Mouse (Mus musculus): ENCODE results near the gene Hist1h2bb.
"Not testable (repeated sequence)": the region's sequence is repeated elsewhere in the genome, so short reads cannot be mapped to it uniquely, and the experiment has no call there.

The Hist1h2bb gene

GRCm38 (mm10) chr13:23749563-23750121 lies 3.1 kb downstream of the Hist1h2bb start:
- no peak for DNase-seq (ENCODE audit: low spot score)

GRCm38 (mm10) chr13:23750839-23751477 lies 4.4 kb downstream of the Hist1h2bb start, which contains the start of gene Hist1h2ab:
Gene Hist1h2ab, plus strand, starts transcription at chr13:23751126.
- DNase-seq (ENCODE audit: low spot score) = not testable (repeated sequence)

- DNase-seq (ENCODE audit: low spot score) = no peak
These were observed 5.0 kb downstream of the Hist1h2bb start for GRCm38 (mm10) chr13:23751478-23751956.

- peak; percentile 95 for DNase-seq (ENCODE audit: low spot score)
These were observed 5.7 kb downstream of the Hist1h2bb start, which contains the start of gene Hist1h3b for GRCm38 (mm10) chr13:23752067-23752741. Gene Hist1h3b, plus strand, starts transcription at chr13:23752267.

GRCm38 (mm10) chr13:23752742-23753172 lies 6.2 kb downstream of the Hist1h2bb start:
- DNase-seq (ENCODE audit: low spot score) = no peak

GRCm38 (mm10) chr13:23753314-23754078 lies 7.0 kb downstream of the Hist1h2bb start:
- no peak for DNase-seq (ENCODE audit: low spot score)

GRCm38 (mm10) chr13:23755000-23755399 lies 8.5 kb downstream of the Hist1h2bb start:
- DNase-seq (ENCODE audit: low spot score) = no peak

GRCm38 (mm10) chr13:23756790-23757189 lies 10.3 kb downstream of the Hist1h2bb start, which contains the start of gene Hist1h4b:
Gene Hist1h4b, plus strand, starts transcription at chr13:23757013.
- peak; percentile 92 for DNase-seq (ENCODE audit: low spot score)

- DNase-seq (ENCODE audit: low spot score) = no peak
These were observed 10.8 kb downstream of the Hist1h2bb start for GRCm38 (mm10) chr13:23757211-23757773.

GRCm38 (mm10) chr13:23757921-23758320 lies 11.4 kb downstream of the Hist1h2bb start:
- DNase-seq (ENCODE audit: low spot score) = no peak

- DNase-seq (ENCODE audit: low spot score) = no peak
These were observed 12.8 kb downstream of the Hist1h2bb start for GRCm38 (mm10) chr13:23759251-23759771.

- no peak for DNase-seq (ENCODE audit: low spot score)
These were observed 13.3 kb downstream of the Hist1h2bb start for GRCm38 (mm10) chr13:23759916-23760239.

- DNase-seq (ENCODE audit: low spot score) = no peak
These were observed 13.9 kb downstream of the Hist1h2bb start for GRCm38 (mm10) chr13:23760240-23760971.

GRCm38 (mm10) chr13:23760972-23761864 lies 14.7 kb downstream of the Hist1h2bb start, which contains the start of gene Hist1h4a:
Gene Hist1h4a, minus strand, starts transcription at chr13:23761230.
- peak; percentile 99 for DNase-seq (ENCODE audit: low spot score)

- DNase-seq (ENCODE audit: low spot score) = peak; percentile 67
These were observed 15.6 kb downstream of the Hist1h2bb start, which contains the start of gene Hist1h3a for GRCm38 (mm10) chr13:23761871-23762821. Gene Hist1h3a, minus strand, starts transcription at chr13:23762386.

- DNase-seq (ENCODE audit: low spot score) = no peak
These were observed 16.7 kb downstream of the Hist1h2bb start for GRCm38 (mm10) chr13:23763242-23763585.

- DNase-seq (ENCODE audit: low spot score) = peak; percentile 85
These were observed 17.2 kb downstream of the Hist1h2bb start, which contains the start of gene Hist1h1a for GRCm38 (mm10) chr13:23763586-23764323. Gene Hist1h1a, plus strand, starts transcription at chr13:23763666.

Measured in layer of hippocampus, adult 11-12 months (tissue).